Mouse (Mus musculus): ENCODE data around the gene Hist2h3c1.
A peak's percentile ranks its signal among the peaks of the same experiment; 100 is the strongest.
"Not testable (repeated sequence)": the region's sequence is repeated elsewhere in the genome, so short reads cannot be mapped to it uniquely, and the experiment has no call there.

Gene Hist2h3c1

DNA sequence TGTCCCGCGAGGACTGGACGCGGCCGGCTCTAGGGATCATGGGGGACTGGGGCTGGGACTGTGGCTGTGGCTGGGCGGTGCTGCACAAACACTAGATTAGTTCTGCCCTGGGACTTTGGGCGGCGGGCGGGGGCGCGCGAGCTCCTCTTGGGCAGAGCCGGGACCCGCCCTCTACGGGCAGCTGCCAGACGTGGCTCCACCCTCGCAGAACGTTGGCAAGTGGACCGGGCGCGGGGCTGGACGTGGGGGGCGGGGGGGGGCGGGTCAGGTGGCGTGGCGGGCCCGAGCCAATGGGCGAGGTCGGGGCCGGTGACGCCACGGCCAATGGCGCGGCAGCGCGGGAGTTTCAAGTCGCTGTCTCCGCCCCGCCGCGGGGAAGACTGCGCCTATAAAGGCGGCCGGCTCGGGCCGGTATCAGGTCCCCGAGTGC, at the start of gene Hist2h3c1:
Hist2h3c1 (plus strand) TSS at position 259 of the 430 bp plus-strand sequence.
- not testable (repeated sequence) for DNase-seq (ENCODE audit: low read depth)

DNA sequence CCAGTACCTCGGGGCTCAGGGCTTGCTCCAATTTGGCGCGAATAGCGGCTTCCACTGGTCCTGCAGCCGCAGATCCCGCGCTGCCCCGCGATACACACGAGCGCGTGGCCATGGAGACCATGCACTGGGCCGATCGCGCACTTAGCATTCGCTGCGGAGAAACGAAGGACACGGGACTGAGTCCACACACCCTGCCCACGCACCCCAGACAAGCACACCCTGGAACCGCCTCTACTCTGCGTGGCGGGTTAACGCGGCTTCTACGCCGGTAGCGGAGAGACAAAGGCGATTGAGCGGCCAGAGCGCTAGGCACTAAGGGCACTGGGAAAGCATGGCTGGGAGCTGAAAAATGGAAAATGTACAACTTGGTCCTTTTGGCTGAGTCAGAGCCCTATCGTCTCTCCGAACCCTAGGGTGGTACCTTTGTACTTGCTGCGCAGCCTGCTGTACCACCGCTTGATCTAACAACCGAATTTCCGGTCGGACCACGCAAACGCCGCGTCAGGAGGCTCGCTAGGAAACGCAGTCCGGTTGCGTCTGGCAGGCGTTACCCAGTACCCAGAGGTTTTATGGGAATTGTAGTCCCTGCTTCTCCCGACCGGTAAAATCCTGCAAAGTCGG, 49.2 kb upstream of the Hist2h3c1 start:
- peak; percentile 95 for DNase-seq (ENCODE audit: low read depth)

DNA sequence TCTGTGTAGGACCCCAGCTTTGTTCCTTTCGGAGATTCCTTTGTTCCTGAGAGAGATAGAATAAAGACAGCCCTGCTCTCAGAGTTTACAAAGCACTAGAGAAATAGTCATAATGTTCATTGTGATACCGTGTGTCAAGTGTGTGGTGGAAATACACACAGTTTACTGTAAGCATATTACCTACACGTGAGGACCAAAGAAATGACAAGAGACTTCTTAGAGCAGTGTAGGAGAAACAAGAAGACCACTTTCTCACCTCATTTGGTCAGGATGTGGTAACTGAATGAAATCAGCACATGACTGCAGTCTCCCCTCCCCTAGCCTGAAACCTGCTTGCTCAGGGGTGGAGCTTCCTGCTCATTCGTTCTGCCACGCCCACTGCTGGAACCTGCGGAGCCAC, 48.3 kb upstream of the Hist2h3c1 start:
- peak; percentile 92 for DNase-seq (ENCODE audit: low read depth)

DNA sequence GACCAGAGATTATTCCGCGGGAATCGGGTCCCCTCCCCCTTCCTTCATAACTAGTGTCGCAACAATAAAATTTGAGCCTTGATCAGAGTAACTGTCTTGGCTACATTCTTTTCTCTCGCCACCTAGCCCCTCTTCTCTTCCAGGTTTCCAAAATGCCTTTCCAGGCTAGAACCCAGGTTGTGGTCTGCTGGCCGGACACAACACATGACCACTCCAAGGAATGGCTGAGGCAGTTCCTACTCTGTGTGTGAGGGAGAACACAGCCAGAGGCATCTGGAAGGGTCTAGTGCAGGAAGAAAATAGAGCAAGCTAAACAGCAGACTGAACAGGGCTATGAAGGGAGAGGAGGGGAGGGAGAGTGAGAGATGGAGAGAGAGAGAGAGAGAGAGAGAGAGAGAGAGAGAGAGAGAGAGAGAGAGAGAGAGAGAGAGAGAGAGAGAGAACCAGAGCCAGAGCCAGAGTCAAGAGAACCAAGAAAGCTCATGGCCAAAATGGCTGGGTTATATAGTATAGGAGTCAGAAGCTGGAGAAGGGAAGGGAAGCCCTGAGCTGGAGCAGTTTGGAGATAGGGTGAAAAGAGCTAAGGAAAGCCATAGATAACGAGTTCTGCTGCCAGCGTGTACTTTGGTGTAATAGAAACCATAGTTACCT, 47.8 kb upstream of the Hist2h3c1 start:
- DNase-seq (ENCODE audit: low read depth) = peak; percentile 33

DNA sequence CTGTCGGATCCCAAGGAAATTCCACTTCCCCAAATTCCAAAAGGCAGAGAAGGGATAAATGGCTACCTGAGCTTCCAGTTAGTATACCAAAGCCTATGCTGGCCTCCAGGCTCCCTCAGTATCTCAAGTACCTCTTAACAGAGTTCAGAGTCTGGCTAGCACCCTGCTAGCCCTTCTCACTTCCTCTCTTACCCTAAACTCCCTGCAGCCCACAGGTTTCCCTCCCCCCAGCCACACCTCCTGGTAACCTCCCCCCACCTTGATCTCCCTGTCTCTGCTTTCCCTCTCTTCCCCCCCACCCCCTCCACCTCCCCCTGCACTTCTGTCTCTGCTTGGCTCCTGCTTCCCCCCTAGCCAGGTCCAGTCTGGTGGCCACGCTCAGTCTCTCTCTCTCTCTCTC, 46.8 kb upstream of the Hist2h3c1 start:
- DNase-seq (ENCODE audit: low read depth) = peak; percentile 18

DNA sequence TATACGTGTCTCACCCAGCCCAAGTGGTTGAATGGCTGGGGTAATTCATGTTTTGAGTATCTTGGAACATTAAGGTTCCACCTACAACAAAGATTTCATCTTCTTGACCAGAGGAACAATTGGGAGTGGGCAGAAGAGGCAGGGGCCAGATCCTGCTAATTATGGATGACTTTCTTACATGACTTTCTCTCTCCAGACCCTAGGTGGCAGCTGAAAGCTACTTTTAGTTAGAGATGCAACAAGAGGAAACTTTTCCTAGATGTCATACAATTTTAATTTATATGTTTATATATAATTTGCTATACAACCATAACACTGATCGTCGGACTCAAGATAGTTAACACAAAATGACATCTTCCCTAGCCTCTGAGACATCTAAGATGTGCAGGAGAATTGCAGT, 38.7 kb upstream of the Hist2h3c1 start:
- DNase-seq (ENCODE audit: low read depth) = peak; percentile 32

DNA sequence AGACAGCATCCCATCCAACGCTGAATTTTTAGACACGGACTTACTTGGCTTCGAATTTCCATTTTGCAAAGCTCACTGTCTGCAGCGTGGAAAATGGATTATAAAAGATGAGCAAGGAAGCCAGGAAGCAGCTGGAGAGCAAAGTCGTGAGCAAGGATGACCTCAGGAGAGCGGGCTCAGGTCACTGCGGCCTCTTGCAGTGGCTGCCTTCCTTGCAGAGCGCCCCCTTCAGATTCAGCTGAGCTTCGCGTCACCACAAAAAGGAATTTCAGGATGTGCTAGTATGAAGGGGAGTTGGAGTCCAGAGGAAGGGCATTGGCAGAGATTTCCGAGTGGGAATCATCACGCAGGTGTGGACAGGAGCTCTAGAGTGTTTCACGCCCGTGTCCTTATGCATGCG, 37.2 kb upstream of the Hist2h3c1 start:
- DNase-seq (ENCODE audit: low read depth) = no peak

DNA sequence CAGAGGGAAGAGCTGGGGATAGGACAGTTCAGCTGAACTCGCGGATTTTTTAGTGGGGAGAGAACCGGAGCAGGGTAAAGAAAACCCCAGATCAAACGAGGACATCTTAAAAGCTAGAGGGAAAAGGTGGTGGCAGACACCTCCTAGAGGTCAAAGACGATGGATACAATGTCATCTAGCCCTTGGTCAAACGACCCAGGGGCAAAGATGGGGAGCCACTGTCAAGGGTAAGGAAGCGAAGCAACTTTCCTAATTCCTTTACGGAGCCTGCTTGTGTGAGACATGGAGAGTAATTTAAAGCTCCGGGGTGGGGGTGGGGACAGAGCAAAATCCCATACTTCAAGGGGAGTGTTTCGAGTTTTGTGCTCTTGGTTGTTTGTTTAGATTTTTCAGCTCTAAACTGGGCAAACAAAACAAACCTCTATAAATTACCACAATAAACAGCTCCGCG, 27.3 kb upstream of the Hist2h3c1 start:
- peak; percentile 83 for DNase-seq (ENCODE audit: low read depth)

DNA sequence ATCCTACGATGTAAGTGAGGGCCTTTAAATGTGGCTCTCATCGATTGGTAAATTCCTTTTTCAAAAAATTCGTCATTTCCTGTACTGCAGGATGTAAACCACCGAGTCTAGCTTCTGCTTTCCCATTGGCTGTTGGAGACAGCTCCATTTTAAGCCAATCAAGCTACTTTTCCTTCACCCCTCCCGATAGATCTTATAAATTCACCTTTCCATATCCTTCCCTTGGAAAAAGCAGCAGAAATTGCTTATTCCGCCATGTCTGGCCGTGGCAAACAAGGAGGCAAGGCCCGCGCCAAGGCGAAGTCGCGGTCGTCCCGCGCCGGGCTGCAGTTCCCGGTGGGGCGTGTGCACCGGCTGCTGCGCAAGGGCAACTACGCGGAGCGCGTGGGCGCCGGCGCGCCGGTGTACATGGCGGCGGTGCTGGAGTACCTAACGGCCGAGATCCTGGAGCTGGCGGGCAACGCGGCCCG, 26.8 kb upstream of the Hist2h3c1 start, which contains the start of the genes Bola1 and Hist2h2ab:
Bola1 (minus strand) TSS at position 49 of the 470 bp plus-strand sequence.
Hist2h2ab (plus strand) TSS at position 205 of the 470 bp plus-strand sequence.
- DNase-seq (ENCODE audit: low read depth) = peak; percentile 99

DNA sequence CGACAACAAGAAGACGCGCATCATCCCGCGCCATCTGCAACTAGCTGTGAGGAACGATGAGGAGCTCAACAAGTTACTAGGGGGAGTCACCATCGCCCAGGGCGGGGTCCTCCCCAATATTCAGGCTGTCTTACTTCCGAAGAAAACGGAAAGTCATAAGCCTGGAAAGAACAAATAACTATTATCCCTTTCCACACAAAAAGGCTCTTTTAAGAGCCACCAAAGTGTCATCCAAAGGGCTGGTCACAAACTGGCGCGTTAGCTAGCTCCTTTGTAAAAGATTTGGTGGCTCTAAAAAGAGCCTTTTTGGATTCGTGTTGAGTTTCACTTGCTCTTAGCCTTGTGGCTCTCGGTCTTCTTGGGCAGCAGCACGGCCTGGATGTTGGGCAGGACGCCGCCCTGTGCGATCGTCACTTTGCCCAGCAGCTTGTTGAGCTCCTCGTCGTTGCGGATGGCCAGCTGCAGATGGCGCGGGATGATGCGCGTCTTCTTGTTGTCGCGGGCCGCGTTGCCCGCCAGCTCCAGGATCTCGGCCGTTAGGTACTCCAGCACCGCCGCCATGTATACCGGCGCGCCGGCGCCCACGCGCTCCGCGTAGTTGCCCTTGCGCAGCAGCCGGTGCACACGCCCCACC, 26.2 kb upstream of the Hist2h3c1 start:
- peak; percentile 87 for DNase-seq (ENCODE audit: low read depth)

DNA sequence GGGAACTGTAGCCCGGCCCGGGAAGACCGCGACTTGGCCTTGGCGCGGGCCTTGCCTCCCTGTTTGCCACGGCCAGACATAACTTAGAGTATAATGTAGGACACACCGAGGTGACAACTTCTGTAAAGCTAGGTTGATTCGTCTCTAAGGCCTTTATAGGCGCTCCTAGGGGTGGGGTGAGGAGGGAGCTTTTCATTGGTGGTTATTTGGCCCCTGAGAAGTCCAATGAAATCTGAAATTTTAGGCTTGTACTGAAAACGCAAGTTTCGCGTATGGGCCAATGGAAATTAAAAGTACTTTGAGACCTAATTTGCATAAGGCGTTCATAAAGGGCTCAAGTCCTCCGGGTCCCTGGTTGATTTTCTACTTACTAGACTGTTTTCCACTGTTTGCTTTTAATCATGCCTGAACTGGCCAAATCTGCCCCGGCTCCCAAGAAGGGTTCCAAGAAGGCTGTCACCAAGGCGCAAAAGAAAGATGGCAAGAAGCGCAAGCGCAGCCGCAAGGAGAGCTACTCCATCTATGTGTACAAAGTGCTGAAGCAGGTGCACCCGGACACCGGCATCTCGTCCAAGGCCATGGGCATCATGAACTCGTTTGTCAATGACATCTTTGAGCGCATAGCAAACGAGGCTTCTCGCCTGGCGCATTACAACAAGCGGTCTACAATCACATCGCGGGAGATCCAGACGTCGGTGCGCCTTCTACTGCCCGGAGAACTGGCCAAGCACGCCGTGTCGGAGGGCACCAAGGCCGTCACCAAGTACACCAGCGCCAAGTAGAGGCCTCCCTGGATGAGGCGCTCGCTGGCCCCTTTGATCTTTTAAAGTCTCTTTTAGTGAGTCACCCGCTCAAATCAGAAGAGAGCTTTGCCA, 25.5 kb upstream of the Hist2h3c1 start, which contains the start of the genes Hist2h2ac and Hist2h2be:
Hist2h2ac (minus strand) TSS at position 116 of the 875 bp plus-strand sequence.
Hist2h2be (plus strand) TSS at position 355 of the 875 bp plus-strand sequence.
- DNase-seq (ENCODE audit: low read depth) = peak; percentile 100

DNA sequence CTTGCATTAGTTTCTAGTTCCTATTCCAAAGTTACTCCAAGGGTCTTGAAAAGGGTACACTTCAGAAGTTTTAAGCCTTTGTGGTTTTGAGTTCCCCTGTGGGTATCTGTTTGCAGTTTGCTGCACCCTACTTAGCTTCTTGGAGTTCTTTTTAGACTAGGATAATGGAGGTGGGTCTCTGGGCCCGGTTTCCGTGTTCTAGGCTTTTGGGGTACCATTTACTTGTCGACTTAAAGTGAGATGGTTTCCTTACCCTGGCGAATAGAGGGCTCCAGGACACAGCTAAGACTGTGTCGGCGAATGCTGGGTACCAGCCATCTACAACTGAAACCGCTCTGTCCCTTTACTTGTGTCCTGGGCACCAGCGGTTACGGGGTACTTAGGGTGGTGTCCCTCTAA, 24.8 kb upstream of the Hist2h3c1 start:
- no peak for DNase-seq (ENCODE audit: low read depth)

DNA sequence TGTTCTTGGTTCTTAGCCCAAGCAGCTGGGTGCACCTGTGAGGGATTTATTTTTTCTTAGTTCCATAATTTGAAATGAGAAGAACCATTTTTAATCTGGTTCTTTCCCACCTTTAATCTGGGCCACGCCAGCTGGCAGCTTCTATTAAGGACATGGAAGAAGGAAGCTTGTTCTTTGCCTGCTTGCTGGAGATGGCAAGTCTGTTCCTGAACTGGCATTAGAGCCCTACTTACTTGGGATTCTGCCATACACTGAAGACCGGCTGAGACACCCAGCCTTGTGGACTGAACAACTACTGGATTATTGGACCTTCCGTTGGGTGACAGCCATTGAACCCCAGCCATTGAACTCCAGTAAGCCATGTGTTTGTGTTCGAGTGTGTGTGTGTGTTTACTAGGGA, 23.7 kb upstream of the Hist2h3c1 start:
- DNase-seq (ENCODE audit: low read depth) = no peak

DNA sequence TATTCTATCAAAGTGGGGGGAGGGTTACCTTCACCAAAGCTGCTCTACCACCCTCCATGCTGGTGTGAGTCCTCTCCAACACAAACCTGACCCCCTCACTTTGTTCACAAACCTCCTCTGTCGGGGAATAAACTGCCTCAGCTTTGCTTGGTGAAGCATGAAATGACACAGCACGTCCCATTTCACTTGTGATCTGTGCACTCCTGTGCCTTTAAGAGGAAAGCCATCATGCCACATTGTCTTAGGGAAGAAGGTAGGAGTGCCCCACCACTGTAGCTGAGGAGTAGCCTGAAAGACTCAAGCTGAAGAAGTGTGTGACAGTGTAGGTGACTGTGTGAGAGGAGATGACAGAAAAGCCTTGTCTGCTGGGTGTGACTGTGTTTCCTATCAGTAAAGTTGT, 21.1 kb upstream of the Hist2h3c1 start:
- no peak for DNase-seq (ENCODE audit: low read depth)

DNA sequence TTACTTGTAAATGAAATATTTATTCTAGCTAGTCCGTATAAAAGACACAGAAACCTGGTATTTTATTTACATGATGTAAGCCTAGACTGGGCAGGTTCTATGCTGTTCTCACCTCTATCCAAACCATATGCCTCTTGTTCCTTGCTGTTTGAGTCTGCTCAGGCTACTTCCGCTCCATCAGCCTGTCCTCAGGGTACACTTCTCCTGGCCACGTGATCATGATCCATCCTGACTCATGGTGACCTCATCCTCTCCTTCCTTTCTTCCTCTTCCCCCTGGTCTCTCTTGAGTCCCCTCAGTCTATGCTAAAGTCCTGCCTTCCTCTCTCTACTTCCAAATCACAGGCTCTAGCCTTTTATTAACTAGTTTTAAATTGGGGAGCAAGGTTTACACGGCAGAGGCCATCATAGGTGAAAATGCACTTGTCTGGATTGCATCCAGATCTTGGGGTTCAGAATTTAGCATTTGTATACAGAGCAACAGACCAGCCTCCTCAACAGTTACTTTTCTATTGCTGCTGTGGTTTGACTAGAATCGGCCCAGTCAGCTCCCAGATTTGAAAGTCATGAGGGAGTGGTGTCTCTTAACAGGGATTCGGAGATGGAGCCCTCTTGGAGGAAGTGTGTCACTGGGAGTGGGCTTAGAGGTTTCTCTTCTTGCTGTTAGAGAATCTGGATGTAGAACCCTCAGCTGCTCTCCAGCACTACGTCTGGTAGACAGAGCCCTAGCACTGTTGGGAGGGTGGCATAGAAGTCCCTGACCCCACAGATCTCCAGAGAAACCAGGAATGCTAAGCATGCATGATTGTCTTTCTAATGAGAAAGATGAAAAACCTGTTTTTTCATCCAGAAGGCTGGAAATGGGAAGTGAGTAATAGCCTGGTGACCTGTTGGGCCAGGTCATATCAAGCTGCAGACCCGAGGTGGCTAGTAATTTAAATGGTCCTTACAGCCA, 19.5 kb upstream of the Hist2h3c1 start:
- peak; percentile 89 for DNase-seq (ENCODE audit: low read depth)

DNA sequence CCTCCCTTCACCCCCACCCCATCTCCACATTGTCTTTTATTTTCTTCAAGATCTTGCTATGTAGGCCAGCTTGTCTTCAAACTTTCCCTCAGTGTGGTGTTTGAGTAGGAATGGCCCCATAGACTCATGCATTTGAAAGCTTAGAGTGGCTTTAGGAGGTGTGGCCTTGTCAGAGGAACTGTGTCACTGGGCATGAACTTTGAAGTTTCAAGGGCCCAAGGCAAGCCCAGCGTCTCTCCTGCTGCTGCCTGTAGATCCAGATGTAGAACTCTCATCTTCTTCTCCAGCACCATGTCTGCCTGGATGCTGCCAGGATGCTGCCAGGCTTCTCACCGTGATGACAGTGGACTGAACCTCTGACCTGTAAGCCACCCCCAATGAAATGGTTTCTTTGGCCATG, 17.7 kb upstream of the Hist2h3c1 start:
- no peak for DNase-seq (ENCODE audit: low read depth)

DNA sequence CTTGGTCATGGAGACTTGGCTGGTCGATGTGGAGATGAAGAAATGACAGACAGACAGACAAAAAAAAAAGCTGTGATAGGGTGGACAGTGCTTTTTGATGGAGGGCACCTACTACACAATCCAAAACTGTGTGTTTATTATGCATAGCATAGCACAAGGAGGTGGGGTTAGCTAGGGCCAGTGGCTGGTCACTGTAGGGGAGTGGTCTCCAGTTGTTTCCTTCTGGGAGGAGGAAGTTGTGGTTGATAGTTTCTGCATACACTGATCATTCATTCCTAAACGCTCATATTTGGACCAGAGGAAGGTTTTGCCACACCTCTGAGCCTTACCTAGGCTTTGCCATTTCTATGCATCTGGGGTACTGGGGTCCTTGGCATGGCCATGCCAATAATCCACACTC, 16.1 kb upstream of the Hist2h3c1 start:
- DNase-seq (ENCODE audit: low read depth) = no peak

DNA sequence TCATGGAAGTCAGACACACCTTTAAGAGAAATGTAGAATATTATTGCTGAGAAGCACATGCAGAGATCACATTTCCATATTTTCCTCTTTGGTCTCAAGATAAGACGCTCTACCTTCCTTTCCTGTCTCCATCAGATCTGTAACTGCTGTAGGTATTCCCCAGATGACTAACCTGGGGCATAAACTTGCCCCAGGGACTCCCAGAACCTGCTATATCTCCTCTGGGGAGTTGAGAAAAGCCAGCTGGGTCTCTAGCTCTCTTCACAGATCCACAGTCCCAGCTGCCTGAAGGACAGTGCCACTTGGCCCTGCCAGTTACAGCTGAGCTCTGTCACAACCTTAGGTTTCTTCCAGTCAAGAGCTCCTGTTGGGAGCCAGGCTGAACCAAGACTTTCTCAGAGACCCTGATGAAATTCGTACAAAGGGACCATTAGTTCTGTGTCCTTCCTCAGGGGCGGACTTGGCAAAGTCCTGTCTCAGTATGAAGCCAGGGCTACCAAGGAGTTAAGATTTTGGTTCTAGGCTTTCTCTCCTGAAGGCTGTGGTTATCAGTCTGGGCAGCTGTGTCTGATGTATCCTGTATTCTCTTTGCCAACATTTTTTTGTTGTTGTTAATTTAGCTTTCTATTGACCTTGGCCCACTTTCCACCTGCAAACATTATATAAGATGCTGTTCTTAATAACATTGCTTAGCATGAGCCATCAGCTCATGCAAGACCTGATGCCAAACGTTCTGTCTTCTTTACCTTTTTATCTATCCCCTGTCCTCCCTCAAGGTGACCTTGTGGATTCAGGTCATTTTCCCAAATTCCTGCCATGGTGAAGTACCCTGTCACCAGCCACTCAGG, 15.4 kb upstream of the Hist2h3c1 start:
- DNase-seq (ENCODE audit: low read depth) = no peak

DNA sequence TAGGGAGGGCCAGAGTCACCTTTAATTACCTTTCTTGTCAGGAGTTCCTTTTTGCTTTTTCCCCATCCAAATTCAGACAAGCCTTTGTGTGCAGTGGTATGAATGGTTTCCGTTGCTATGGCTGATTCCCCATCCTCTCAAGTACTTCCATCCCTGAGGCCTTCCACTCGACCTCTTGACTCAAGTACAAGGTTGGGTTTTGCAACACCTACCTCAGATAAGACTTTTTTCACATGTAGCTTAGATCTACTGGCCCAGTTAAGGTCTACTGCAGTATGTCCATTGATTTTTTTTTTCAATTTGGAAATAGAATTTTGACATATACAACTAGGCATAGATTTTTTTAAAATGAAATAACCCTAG, 14.7 kb upstream of the Hist2h3c1 start:
- no peak for DNase-seq (ENCODE audit: low read depth)

DNA sequence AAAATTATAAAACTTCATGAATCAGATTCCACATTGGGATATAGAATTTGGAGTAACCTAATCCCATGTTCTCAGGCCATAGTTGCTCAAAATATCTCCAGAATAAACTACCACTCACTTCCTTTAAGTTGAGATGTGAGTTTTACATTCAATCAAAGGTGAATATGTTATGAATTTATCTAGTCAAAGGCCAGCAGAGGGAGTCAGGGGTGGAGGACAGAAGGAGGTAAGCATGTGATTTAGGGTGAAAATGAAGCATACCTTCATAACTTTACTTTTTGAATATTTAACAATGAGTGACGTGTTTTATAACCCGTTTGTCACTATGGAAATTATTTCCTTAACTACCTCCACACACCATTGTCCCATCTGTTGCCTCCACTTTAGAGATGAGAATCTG, 11.6 kb upstream of the Hist2h3c1 start:
- peak; percentile 48 for DNase-seq (ENCODE audit: low read depth)

All from 416B (cell line).